Mouse (Mus musculus) stomach, postnatal 0 days (tissue): ENCODE measurements around the gene Asic3.

Source experiments
- CTCF ChIP-seq: IDR thresholded peaks from 2 replicates; pipeline ENCODE4 v1.5.1; 2016; ENCODE audit warnings: antibody characterized with exemption, low read depth, mild to moderate bottlenecking, moderate library complexity
- EP300 ChIP-seq: optimal IDR thresholded peaks from 2 replicates; pipeline ENCODE3; 2016; ENCODE audit warnings: antibody characterized with exemption

- TF ChIP-seq EP300 = no peak
- no peak for TF ChIP-seq CTCF
Observed at GRCm38 (mm10) chr5:24426037-24426432, 12.8 kb downstream of the Asic3 start.
